Mouse (Mus musculus) inflammation-experienced regulatory T-cells (primary cell): Measurements from ENCODE around the gene Tbc1d22a. TPM values are rescaled to one million over a fixed set of nuclear protein-coding genes. Genes with fewer than 3 reads are reported as not detected.

Experiments
- polyA plus RNA-seq, 2 experiments: library from polyadenylated mRNA; unstranded; fragments of 100-300 nt; shearing (Covaris generic); gene quantifications; one replicate each; pipeline ENCODE4 v1.2.1; 2017

Gene Tbc1d22a
- polyA plus RNA-seq, result 10 to 100 TPM; 17.0 to 17.1 TPM

GRCm38 (mm10) chr15:86213753-86214548, at the start of gene Tbc1d22a:
Gene Tbc1d22a (plus strand): TSS chr15:86214459.

GRCm38 (mm10) chr15:86185689-86186569, 28.3 kb upstream of the Tbc1d22a start, which contains the start of gene Cerk:
Gene Cerk (minus strand): TSS chr15:86186141.

Other genes with a start within 250 kb of the Tbc1d22a start
- gene Celsr1, start 180.7 kb upstream of the Tbc1d22a start, polyA plus RNA-seq, result 1 to 10 TPM; 8.9 to 9.5 TPM
- 100 to 1,000 TPM in 1 of 2 experiments, 10 to 100 TPM in 1; 88.4 to 143 TPM for gene Gramd4, start 156.8 kb upstream of the Tbc1d22a start, polyA plus RNA-seq
- 10 to 100 TPM; 20.5 to 21.6 TPM for gene Cerk, start 28.3 kb upstream of the Tbc1d22a start, polyA plus RNA-seq